Mouse (Mus musculus): ENCODE data around the gene Rab39. TPM values are rescaled to one million over a fixed set of nuclear protein-coding genes. Genes with fewer than 3 reads are reported as not detected.

Rab39 gene
- 0.60 and 0.92 TPM in 2 replicates for polyA plus RNA-seq (2014; fragmentation: Nextera tagmentation; extraction: Ambion mirVana)

DNA sequence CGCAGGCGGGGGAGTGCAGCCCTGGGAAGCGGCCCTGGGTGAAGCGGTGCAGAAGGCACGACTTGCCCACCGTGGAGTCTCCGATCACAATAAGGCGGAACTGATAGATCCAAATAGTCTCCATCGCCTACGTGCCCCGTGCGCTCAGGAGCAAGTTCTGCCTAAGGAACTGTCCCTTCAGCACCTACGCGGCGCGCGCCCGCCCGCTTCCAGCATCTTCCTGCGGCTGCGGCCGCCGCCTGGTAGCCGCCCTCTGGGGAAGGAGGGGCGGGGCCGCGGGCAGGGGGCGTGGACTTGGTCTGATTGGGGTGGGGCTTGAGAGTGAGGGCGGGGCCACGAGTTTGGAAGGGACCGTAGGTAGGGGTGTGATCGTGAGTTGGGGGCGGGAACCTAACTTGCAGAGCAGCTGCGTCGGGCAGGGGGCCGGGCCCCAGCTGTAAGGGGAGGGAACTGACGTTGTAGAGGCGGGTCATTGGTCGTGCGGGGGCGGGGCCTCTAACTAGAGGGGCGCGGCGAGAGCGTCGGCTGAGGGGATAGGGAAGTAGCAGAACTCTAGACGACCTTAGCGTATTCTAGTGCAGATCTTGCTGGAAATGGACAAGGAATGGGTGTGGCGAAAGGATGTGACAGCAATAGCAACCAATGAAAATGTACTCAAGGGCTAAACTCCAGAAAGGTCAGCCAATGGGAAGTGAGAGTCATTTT is at the start of gene Rab39:
TSS of gene Rab39 (minus strand) at position 241 of the 705 bp plus-strand sequence.
- no peak within 1 kb of the TSS for H3K27ac ChIP-seq (ENCODE audit: low read depth, low read length)
- H3K9ac ChIP-seq (ENCODE audit: low read depth, low read length): no peak within 1 kb of the TSS
- ATAC-seq (replicated peaks; ENCODE audit: low FRiP score): peak; percentile 94
- no peaks in the 10 kb centered on the region for H3K27me3 ChIP-seq (replicated peaks; ENCODE audit: control insufficient read depth, insufficient read depth, low read length)
- H3K4me1 ChIP-seq (replicated peaks; ENCODE audit: control insufficient read depth, insufficient read depth, low read length): no peaks in the 10 kb centered on the region; the same call in 1 of the 2 replicates
- H3K36me3 ChIP-seq (ENCODE audit: control insufficient read depth, insufficient read depth, low read length): no peaks in the 10 kb centered on the region
- DNase-seq (ENCODE audit: low spot score): peak; percentile 94
- H3K4me2 ChIP-seq: peak within 1 kb of the TSS; percentile 86
- H3K4me3 ChIP-seq (ENCODE audit: low read depth, low read length): peak within 1 kb of the TSS; percentile 55
- WGBS: 1% methylated on average over 48 of the region's 49 CpGs
- no peaks in the 10 kb centered on the region for H3K9me3 ChIP-seq (ENCODE audit: control insufficient read depth, low read length)

DNA sequence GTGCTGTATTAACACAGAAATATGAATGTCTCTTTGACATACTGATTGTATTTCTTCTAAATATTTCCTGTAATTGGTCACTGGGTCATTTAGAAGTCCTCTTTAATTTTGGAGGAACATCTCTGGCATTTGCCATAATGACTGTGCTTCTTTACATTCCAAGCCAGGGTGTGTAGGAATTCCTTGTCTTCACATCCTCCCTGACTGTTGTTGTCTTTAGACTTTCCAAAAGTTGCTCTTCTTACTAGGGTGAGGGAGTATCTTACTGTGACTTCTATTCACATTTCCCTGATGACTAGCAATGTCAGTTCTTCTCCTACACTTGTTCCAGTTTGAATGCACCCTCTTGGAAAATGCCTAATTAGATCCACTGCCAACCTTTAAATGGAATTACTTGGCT is 48.8 kb upstream of the Rab39 start:
- Histone ChIP-seq H3K9me3 (ENCODE audit: control insufficient read depth, low read length) (no peaks in the 10 kb centered on the region), H3K4me1 (replicated peaks; ENCODE audit: control insufficient read depth, insufficient read depth, low read length) (no peaks in the 10 kb centered on the region), H3K36me3 (ENCODE audit: control insufficient read depth, insufficient read depth, low read length) (no peaks in the 10 kb centered on the region), H3K27ac (ENCODE audit: low read depth, low read length) (no peak overlapping the region), H3K27me3 (replicated peaks; ENCODE audit: control insufficient read depth, insufficient read depth, low read length) (peaks cover 6% of the 10 kb centered on the region; the same call in 1 of the 2 replicates), H3K9ac (ENCODE audit: low read depth, low read length) (no peak overlapping the region), H3K4me2 (no peak overlapping the region), H3K4me3 (ENCODE audit: low read depth, low read length) (no peak overlapping the region)
- no peak for DNase-seq (ENCODE audit: low spot score)
- ATAC-seq (replicated peaks; ENCODE audit: low FRiP score): no peak

DNA sequence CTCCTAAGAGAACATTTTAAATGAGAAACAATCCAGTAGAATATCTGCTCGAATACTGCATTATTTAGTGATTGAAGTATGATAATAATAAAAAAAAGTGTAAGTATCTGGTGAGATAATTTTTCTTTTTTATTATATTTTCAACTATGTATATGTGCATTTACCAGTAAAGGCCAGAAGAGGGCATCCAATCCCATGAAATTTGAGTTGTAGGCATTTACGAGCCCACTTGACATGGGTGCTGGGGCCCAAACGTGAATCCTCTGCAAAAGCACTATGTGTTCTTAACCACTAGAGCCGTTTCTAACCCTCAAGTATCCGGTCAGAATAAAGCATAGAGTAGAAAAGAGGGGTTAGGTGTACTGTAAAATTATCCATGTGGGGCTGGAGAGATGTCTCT is 44.9 kb upstream of the Rab39 start:
- Histone ChIP-seq H3K4me1 (replicated peaks; ENCODE audit: control insufficient read depth, insufficient read depth, low read length) (no peaks in the 10 kb centered on the region), H3K4me3 (ENCODE audit: low read depth, low read length) (no peak overlapping the region), H3K4me2 (no peak overlapping the region), H3K27me3 (replicated peaks; ENCODE audit: control insufficient read depth, insufficient read depth, low read length) (peaks cover 3% of the 10 kb centered on the region; the same call in 1 of the 2 replicates), H3K9me3 (ENCODE audit: control insufficient read depth, low read length) (no peaks in the 10 kb centered on the region), H3K9ac (ENCODE audit: low read depth, low read length) (no peak overlapping the region), H3K27ac (ENCODE audit: low read depth, low read length) (no peak overlapping the region), H3K36me3 (ENCODE audit: control insufficient read depth, insufficient read depth, low read length) (no peaks in the 10 kb centered on the region)
- 32% methylated on average over 5 of the region's 5 CpGs for WGBS
- ATAC-seq (replicated peaks; ENCODE audit: low FRiP score) (no peak), DNase-seq (ENCODE audit: low spot score) (no peak)

DNA sequence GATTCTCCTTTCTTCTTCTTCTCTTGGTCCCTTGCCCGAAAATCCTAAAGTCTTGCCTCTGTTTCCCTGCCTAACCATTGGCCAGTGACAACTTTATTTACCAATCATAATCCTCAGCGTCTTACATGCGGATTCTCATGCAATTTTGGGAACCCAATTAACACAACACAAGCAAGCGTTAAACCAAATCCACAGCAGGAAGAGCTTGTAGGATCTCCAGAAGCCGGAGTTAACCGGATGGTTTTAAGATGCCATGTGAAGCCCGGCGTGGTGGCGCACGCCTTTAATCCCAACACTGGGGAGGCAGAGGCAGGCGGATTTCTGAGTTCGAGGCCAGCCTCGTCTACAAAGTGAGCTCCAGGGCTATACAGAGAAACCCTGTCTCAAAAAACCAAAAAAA is 44.4 kb upstream of the Rab39 start:
- Histone ChIP-seq H3K27me3 (replicated peaks; ENCODE audit: control insufficient read depth, insufficient read depth, low read length) (peaks cover under 1% of the 10 kb centered on the region; the same call in 1 of the 2 replicates), H3K4me1 (replicated peaks; ENCODE audit: control insufficient read depth, insufficient read depth, low read length) (no peaks in the 10 kb centered on the region), H3K36me3 (ENCODE audit: control insufficient read depth, insufficient read depth, low read length) (no peaks in the 10 kb centered on the region), H3K9ac (ENCODE audit: low read depth, low read length) (no peak overlapping the region), H3K9me3 (ENCODE audit: control insufficient read depth, low read length) (no peaks in the 10 kb centered on the region), H3K4me2 (no peak overlapping the region), H3K27ac (ENCODE audit: low read depth, low read length) (no peak overlapping the region), H3K4me3 (ENCODE audit: low read depth, low read length) (no peak overlapping the region)
- no peak for ATAC-seq (replicated peaks; ENCODE audit: low FRiP score)
- no peak for DNase-seq (ENCODE audit: low spot score)
- WGBS: 81% methylated on average over 13 of the region's 13 CpGs

DNA sequence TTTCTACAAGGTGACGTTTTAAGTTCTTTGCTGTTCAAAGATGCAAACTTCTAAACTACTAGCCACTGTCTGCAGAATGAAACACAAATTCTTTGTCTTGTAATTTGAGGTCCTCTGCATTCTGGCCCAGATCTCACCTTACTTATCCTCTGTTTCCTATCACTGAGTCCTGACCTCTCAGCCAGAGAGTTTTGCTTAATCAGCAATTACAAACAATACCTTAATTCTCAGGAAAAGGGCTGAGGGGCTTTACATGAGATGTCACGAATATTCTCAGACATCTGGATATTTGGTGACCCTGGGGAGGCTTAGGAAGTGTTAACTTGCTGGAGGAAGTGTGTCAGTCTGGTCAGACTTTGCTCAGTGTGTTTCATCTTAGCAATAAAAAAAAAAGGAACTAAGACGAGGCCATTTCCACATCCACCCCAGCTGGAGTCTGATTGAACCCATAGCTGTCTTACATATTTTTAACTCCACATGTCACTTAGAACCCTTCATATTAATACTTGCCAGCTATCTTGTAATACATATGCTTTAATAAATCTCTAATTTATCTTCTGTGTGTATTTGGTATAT is 34.9 kb upstream of the Rab39 start:
- no peaks in the 10 kb centered on the region for H3K27me3 ChIP-seq (replicated peaks; ENCODE audit: control insufficient read depth, insufficient read depth, low read length)
- no peaks in the 10 kb centered on the region for H3K4me1 ChIP-seq (replicated peaks; ENCODE audit: control insufficient read depth, insufficient read depth, low read length)
- no peaks in the 10 kb centered on the region for H3K9me3 ChIP-seq (ENCODE audit: control insufficient read depth, low read length)
- no peak overlapping the region for H3K9ac ChIP-seq (ENCODE audit: low read depth, low read length)
- H3K27ac ChIP-seq (ENCODE audit: low read depth, low read length): no peak overlapping the region
- DNase-seq (ENCODE audit: low spot score) (no peak), ATAC-seq (replicated peaks; ENCODE audit: low FRiP score) (no peak)
- no peak overlapping the region for H3K4me2 ChIP-seq
- H3K4me3 ChIP-seq (ENCODE audit: low read depth, low read length): no peak overlapping the region
- 39% methylated on average over 3 of the region's 3 CpGs for WGBS
- no peaks in the 10 kb centered on the region for H3K36me3 ChIP-seq (ENCODE audit: control insufficient read depth, insufficient read depth, low read length)

- Histone ChIP-seq H3K4me2 (peak overlapping the region; percentile 86), H3K36me3 (ENCODE audit: control insufficient read depth, insufficient read depth, low read length) (no peaks in the 10 kb centered on the region), H3K27me3 (replicated peaks; ENCODE audit: control insufficient read depth, insufficient read depth, low read length) (no peaks in the 10 kb centered on the region), H3K27ac (ENCODE audit: low read depth, low read length) (no peak overlapping the region), H3K4me3 (ENCODE audit: low read depth, low read length) (peak overlapping the region; percentile 55), H3K4me1 (replicated peaks; ENCODE audit: control insufficient read depth, insufficient read depth, low read length) (no peaks in the 10 kb centered on the region; the same call in 1 of the 2 replicates), H3K9me3 (ENCODE audit: control insufficient read depth, low read length) (no peaks in the 10 kb centered on the region), H3K9ac (ENCODE audit: low read depth, low read length) (no peak overlapping the region)
- ATAC-seq (replicated peaks; ENCODE audit: low FRiP score): no peak; the same call in none of the 2 replicates
- DNase-seq (ENCODE audit: low spot score): no peak
- WGBS: under 1% methylated on average over 28 of the region's 28 CpGs
These were observed 491 bp downstream of the Rab39 start for GRCm38 (mm10) chr9:53705491-53705991.

- Histone ChIP-seq H3K9ac (ENCODE audit: low read depth, low read length) (no peak overlapping the region), H3K9me3 (ENCODE audit: control insufficient read depth, low read length) (no peaks in the 10 kb centered on the region), H3K4me2 (no peak overlapping the region), H3K27me3 (replicated peaks; ENCODE audit: control insufficient read depth, insufficient read depth, low read length) (no peaks in the 10 kb centered on the region), H3K36me3 (ENCODE audit: control insufficient read depth, insufficient read depth, low read length) (no peaks in the 10 kb centered on the region), H3K4me1 (replicated peaks; ENCODE audit: control insufficient read depth, insufficient read depth, low read length) (no peaks in the 10 kb centered on the region; the same call in 1 of the 2 replicates), H3K4me3 (ENCODE audit: low read depth, low read length) (no peak overlapping the region), H3K27ac (ENCODE audit: low read depth, low read length) (no peak overlapping the region)
- DNase-seq (ENCODE audit: low spot score): no peak
- ATAC-seq (replicated peaks; ENCODE audit: low FRiP score): no peak
- 80% methylated on average over 1 of the region's 1 CpGs for WGBS
These were observed 3.0 kb downstream of the Rab39 start for GRCm38 (mm10) chr9:53702991-53703390.

GRCm38 (mm10) chr9:53700496-53700895 is 5.5 kb downstream of the Rab39 start:
- no peak for DNase-seq (ENCODE audit: low spot score)
- H3K36me3 ChIP-seq (ENCODE audit: control insufficient read depth, insufficient read depth, low read length): no peaks in the 10 kb centered on the region
- no peak overlapping the region for H3K27ac ChIP-seq (ENCODE audit: low read depth, low read length)
- no peaks in the 10 kb centered on the region for H3K27me3 ChIP-seq (replicated peaks; ENCODE audit: control insufficient read depth, insufficient read depth, low read length)
- no peak overlapping the region for H3K4me3 ChIP-seq (ENCODE audit: low read depth, low read length)
- H3K9ac ChIP-seq (ENCODE audit: low read depth, low read length): no peak overlapping the region
- WGBS: 31% methylated on average over 4 of the region's 4 CpGs
- ATAC-seq (replicated peaks; ENCODE audit: low FRiP score): no peak
- no peaks in the 10 kb centered on the region; the same call in 1 of the 2 replicates for H3K4me1 ChIP-seq (replicated peaks; ENCODE audit: control insufficient read depth, insufficient read depth, low read length)
- no peak overlapping the region for H3K4me2 ChIP-seq
- no peaks in the 10 kb centered on the region for H3K9me3 ChIP-seq (ENCODE audit: control insufficient read depth, low read length)

DNA sequence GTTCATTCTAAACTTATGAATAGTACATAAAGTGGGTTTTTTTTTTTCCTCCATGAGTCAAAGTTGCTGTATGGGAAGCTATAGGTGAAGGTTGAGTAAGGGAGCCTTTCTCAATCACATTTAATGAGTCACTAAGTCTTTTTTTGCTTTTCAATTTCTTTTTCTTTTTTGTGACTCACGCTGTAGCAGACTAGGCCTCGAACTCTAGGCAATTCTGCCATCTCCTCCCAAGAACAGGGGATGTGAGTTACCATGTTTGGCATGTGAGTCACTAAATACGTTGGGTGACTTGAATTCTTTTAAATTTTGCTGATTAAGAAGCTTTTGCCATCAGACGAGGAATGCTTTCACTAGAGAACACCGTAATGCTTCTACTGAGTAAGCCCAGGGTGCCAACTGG is 10.2 kb downstream of the Rab39 start:
- Histone ChIP-seq H3K9me3 (ENCODE audit: control insufficient read depth, low read length) (no peaks in the 10 kb centered on the region), H3K27me3 (replicated peaks; ENCODE audit: control insufficient read depth, insufficient read depth, low read length) (no peaks in the 10 kb centered on the region), H3K4me2 (no peak overlapping the region), H3K27ac (ENCODE audit: low read depth, low read length) (no peak overlapping the region), H3K36me3 (ENCODE audit: control insufficient read depth, insufficient read depth, low read length) (no peaks in the 10 kb centered on the region), H3K4me1 (replicated peaks; ENCODE audit: control insufficient read depth, insufficient read depth, low read length) (no peaks in the 10 kb centered on the region), H3K4me3 (ENCODE audit: low read depth, low read length) (no peak overlapping the region), H3K9ac (ENCODE audit: low read depth, low read length) (no peak overlapping the region)
- no peak for DNase-seq (ENCODE audit: low spot score)
- WGBS: 82% methylated on average over 5 of the region's 5 CpGs
- ATAC-seq (replicated peaks; ENCODE audit: low FRiP score): no peak

Measured in liver, embryonic 11.5 days (tissue).